Mouse (Mus musculus) T-helper 1 cell (primary cell): ENCODE measurements around the gene Atp6v0a4.

ENCODE experiments used
- in situ Hi-C: fragments of 300-600 bp; cut with MboI, MseI; formaldehyde crosslinking; loops from one replicate; pipeline ENCODE4 v1.15.1; 2025; ENCODE audit warnings: high pct_unique_total_duplicates

Gene Atp6v0a4

DNA sequence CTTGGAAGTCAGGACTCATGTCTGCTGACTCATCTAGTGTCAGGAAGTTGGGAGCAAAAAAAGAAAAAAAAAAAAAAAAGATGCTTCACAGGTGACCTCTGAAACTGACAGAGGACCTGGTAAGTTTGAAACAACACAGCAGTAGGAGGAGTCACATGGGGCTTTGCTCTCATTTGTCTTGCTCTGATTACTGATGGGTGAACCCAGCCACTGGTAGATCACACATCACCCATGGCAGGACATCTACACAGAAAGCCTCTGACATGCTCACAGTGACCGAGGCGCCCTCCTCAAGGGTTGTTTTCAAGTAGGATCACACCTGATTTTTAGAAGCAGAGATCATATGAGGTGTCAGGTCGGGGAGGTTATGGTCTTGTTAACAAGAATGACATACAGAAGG, 1.1 kb upstream of the Atp6v0a4 start:
- in situ Hi-C loops = no loop called here

DNA sequence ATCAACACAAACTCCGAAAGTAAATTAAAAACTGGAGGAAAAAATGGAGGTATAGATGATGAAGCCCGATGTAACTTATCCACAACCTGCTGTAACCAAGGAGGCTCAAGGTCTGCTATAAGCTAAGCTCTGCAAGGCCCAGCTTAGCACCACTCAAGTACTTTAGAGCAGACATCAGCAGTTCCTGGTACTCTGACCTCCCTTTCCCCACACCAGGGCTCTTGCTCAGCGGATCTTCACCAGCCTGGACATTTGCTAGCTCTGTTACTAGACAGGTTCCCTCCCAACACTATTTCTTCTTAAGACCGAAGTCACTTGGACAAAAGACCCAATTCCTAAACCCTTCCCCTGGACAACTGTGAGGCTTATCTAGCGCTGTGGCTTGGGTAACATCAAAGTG, 496 bp upstream of the Atp6v0a4 start:
- in situ Hi-C loops = no loop called here

DNA sequence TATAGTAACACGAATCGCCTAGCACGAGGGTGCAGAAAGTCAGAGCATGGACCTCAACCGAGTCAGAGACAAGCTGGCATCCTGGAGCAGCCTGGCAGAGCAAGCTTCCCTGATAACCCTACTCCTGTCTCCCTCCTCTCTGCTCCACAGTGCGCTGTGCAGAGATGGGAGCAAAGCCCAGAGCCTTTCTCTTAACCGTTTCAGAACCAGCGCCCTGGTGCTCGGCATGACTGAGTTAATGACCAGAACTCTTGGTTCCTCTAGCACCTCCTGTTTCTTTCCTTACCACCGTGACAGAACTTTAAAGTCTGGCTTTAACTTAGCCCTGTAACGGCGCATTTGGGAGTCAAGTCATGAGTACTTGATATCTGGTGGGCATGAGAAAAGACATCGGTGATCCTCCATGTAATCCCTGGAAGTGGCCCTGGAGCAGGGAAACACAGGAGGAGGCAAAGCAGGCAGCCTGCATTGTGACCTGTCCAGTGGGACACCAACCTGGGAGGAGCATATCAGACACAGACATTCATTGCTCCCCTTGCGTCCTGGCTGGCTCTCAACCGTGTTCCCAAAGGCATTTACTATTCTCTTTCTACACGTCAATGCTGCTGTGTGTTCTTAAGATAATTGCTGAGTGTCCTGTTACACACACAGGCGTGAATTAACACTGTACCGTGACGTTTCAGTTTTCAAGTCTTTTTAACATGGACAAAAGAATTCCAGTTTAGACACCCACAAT, 747 bp downstream of the Atp6v0a4 start:
- in situ Hi-C loops = no loop called here

DNA sequence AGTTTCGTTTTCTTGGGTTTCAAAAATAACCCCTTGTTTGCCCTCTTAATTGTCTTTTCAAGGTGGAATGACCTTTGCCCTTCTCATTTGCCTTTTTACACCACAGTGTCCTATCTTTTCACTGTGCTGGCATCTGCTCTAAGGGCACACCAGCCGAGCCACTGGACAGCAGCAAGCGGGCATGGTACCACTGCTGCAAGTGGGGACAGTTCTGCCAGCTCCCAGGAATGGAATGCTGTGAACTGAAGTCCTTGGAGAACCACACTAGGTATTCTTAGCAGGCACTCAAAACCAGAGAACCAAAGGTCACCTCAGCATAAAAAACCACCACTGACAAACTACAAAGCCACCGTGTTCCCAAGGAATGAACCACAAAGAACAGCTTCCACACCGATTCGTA, 1.6 kb downstream of the Atp6v0a4 start:
- in situ Hi-C loops = no loop called here

DNA sequence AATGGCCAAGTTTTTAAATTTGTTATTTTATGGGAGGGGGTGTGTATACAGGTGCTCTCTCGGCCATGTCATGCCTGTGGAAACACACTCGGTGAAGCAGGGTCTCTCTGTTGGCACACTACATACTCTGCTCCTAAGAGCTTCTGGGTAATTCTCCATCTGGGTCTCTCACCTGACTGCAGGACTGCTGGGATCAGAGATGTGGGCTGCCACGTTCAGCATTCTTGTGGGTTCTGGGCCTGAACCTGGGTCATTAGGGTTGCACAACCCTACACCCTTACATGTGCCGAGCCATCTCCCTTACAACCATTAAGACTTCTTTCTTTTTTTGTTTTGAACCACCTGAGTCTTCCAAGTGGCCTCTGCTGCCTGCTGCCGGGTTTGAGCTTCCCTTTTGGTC, 2.5 kb downstream of the Atp6v0a4 start:
- in situ Hi-C loops = no loop called here

DNA sequence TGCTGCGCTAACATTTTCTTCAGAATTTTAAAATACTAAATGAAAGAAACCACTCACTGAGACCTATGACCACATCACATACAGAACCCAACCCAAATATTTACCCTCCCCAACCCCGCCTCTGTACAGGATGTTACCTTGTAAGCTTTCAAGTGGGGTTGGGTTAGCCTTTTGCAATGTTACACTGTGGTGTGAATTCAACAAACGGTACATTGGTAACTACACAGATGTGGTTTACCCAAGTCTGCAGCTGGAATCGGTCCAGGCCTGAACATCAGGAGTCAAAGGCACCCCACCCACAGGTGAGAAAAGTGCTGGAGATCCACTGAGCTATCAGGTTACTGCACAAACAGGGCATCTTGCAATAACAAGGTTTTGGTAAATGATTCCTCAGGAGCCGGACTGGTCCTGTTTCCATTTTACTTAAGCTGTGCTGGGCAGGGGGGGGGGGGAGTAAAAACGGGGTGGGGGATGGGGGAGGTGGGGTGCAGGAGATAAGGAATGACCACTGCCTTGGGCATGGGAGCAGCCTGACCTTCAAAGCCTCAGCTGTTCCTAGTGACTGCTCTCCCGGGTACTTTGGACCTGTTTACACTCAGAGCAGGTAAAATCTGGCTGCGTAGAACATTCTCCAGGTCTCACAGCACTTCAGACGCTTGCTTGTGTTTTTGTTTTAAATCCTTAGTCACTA, 3.6 kb downstream of the Atp6v0a4 start:
- in situ Hi-C loops = no loop called here

DNA sequence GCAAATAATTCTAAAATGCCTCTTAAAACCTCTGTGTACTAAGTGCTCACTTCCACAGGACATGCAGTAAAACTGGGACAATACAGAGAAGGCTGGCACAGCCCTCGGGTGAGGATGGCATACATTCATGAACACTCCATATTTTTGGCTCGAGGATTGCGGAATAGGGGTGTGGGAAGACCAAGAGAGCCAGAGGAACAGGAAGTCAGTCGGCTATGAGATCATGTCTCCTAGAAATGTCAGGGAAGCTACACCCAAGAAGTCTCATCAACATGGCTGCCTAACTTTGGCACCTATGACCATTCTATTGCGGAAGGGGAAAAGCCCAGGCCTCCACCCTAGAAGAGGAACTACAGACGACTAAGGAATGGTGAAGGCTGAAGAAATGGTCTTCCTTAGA, 6.0 kb downstream of the Atp6v0a4 start:
- in situ Hi-C loops = no loop called here

DNA sequence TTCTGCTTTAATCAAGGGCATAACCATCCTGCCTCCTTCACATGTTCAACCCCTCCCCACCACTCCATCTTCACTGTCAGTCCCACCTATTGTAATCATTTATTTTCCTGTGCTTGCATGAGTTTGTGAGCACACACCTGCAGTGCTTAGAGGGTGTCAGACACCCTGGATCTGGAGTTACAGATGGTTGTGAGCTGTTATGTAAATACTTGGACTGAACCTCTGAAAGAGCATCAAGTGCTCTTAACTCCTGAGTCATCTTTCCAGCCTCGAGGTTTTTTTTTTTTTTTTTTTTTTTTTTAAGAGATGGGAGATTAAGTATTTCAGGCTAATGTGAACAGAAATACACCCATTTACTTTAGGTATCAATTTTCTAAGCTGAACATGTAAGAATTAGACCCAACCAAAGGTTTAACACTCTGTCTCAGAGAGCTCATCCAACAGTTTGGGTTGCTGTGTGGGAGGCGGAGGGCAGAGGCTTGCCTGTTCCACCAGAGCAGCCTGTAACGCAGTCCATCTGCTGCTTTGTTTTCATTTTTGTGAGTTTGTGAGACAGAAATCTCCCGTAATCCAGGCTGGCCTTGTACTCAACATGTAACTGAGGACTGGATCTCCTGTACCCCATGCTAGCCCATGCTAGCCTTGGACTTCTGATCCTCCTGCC, 8.1 kb downstream of the Atp6v0a4 start:
- in situ Hi-C loops = no loop called here

DNA sequence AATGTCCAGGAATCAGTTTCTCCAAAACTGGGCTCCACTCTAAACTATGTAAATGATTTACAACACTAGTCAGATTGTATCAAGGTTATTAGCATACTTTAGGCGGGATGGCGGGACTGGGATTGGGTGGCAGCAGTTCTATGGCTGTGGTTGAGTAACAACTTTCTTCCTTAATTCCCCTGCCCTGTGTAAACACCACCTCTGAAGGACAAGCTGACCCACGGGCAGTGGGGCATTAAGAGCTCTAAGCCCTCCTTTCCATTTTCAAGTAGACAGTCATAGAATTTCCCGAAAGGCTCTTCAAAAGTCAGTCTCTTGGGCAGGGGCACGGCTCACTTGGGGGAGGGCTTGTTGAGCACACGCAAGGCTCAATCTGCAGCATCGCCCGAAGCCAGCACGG, 13.5 kb downstream of the Atp6v0a4 start:
- in situ Hi-C loops = no loop called here

DNA sequence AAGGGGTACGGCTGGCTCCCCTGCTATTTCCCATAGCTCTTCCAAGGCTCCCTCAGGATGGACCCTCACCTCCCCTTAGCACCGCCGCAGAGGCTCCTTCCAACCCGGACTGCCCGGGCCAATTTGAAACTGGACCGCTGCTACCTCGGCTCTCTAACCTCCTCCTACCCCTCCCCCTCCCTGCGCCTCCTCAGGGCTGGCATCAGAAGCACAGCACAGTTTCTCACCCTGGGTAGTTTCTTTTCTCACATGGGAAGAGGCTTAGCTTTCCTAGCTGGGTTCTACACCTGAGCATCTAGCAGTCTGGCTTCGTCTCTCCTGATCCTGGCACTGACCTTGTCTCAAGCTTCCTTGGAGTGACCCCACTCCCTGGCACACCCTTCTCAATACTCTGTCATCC, 14.5 kb downstream of the Atp6v0a4 start:
- in situ Hi-C loops = no loop called here

DNA sequence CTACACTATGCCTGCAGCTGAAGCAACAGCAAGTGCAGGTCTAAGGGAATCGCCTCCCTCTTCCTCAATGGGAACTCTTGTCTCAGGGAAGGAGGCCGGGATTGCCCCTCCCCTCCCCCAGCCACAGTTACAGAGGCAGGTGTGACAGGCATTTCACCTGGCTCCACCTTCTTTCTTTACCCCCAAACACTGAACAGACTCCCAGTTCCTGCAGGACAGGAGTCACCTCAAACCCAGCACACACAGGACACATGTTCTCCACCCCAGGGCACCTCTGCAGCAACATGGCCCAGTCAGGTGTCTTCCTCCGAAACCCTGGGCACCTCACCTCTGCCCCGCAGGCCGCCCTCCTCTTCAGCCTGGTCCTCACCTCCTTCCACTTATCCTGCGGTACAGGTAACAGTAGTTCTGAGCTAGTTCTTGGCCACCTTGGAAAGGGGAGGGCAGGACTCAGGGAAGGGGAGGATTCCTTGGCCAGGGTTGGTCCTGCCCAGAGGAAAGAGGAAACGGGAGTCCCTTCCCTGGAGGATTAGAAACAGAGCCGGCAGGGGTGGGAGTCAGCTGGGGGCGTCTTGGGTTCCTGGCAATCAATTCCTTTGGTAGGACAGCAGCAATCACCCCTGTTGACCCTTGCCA, 15.1 kb downstream of the Atp6v0a4 start, which contains the start of gene Tmem213:
TSS of gene Tmem213 (plus strand) at position 96 of the 636 bp plus-strand sequence.
- in situ Hi-C loops = no loop called here

DNA sequence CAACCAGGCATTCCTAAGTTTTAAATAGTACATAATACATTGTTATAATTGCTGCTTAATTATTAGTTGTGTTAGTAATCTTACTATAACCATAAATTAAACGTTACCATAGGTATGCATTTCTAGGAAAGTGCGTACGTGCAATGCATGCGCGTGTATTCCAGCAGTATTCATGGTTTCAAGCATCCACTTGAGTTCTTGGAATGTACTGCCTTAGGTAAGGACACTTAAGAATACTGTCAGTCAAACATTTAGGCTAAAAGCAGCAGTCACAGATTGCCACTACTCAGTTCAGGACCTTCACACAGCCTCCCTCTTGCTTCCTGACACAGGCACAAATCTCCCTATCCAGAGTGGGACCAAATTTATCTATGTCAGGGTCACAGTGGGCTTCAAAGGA, 15.9 kb downstream of the Atp6v0a4 start:
- in situ Hi-C loops = no loop called here

DNA sequence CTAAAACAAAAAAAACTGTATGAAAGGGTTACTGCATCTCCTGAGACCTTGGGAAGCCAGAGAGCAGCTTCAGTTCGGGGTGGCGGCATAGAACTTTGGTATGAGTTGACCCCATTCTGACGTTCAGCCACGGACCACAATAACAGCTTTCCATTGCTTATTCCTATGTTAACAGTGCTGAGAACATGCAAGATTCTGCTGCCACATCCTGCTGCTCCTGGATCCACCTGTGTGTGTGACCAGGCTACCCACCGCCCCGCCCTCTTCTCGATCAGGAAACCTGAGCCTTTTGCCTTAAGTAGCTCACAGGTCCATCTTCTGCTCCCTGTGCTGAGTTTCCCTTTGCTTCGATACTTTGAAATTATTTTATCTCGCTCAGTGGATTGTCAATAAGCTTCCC, 18.5 kb downstream of the Atp6v0a4 start:
- in situ Hi-C loops = no loop called here

DNA sequence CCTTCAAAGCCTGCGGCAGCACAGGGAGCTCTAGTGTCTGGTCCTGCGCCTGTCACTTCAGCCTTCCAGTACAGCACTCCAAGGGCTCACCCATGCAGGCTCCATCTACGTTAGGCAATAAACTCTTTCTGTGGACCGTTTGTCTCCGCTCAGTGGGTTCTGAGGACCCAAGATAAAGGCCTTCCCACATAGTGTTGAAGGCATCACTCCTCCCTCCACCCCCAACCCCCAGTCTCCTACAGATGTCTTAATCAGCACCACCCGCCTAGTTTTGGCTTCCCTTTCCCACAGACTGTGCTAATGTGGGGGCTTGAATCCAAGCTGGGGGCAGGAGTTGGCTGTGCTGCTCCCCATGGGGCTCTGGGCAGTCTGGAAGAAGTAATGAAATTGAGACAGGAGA, 20.6 kb downstream of the Atp6v0a4 start:
- in situ Hi-C loops = no loop called here

DNA sequence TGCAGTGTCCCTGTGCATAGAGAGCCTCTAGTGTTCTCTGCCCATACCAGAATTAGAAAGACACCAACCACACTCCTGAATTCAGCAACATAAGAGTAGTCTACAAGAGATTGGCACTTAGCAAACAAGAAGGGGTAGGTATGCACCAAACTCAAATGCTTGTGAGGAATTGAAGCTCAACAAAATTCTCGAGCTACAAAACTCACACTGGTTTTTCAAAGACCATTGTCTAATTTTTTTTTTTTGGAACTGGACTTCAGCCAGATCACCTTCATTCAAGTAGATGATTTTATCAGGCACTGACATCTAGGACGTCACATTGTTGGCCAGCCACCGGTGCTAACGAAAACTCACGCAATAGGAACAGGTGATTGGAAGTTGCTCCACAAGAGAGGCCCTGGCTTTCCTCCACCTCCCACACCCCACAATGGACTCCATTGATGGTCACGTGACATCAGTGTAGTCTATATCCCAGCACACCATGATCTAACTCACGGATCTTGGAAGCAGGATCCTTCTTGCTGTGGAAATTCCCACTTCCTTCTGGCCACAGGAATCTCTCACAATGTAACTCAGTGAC, 22.1 kb downstream of the Atp6v0a4 start:
- in situ Hi-C loops = no loop called here

DNA sequence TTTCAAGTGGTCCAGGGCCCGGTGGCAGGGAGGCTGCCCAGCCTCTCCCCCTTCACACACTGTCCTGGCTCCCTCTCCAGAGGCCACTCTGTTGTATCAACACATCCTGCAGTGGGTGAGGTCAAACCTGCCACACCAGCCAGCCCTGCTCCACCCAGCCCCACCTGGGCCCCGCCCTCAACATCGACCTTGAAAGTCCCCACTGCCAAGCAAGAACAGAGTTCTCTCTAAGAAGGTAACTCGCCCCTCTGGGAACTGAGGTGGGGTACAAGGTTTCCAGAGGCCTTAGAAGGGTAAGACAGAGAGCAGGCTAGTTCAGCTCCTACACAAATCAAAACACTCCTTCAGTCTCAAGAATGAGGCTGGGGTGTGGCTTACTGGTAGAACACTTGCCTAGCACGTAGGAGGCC, 27.4 kb downstream of the Atp6v0a4 start:
- in situ Hi-C loops = no loop called here

DNA sequence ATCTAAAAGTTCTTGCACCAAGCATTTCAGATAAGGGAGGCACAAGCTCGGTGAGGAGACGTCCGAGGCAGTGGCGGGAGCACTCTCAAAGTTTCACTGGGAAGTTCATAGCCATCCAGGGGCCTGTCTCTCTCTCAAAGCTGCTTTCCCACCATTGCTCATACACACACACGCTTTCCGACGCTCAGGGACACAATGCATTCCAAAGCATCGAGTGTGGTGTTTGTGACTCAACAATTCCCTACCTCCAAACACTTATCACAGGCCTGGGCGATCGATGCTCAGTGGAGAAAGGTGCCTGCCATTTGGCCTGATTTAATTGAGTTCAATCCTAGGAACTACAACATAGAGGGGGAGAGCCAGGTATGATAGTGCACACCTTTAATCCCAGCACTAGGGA, 29.7 kb downstream of the Atp6v0a4 start:
- in situ Hi-C loops = no loop called here

DNA sequence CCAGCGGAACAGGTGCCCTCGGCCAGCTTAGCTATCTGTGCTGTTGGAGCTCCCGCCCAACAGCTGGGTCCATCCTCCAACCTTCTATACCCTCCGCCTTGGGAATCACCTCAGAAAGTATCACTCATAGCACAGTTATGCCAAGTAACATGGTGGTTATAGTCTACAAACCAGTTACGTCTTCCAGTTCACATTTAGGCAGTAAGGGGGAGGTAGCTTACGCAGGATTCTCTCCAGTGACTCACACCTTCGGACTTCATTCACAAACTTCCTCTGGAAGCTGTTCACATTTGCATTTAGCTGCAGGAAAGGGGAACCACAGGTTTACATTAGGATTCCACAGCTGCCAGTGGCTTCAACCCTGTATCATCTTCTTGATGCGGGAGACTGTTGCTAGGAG, 31.8 kb downstream of the Atp6v0a4 start:
- in situ Hi-C loops = no loop called here

DNA sequence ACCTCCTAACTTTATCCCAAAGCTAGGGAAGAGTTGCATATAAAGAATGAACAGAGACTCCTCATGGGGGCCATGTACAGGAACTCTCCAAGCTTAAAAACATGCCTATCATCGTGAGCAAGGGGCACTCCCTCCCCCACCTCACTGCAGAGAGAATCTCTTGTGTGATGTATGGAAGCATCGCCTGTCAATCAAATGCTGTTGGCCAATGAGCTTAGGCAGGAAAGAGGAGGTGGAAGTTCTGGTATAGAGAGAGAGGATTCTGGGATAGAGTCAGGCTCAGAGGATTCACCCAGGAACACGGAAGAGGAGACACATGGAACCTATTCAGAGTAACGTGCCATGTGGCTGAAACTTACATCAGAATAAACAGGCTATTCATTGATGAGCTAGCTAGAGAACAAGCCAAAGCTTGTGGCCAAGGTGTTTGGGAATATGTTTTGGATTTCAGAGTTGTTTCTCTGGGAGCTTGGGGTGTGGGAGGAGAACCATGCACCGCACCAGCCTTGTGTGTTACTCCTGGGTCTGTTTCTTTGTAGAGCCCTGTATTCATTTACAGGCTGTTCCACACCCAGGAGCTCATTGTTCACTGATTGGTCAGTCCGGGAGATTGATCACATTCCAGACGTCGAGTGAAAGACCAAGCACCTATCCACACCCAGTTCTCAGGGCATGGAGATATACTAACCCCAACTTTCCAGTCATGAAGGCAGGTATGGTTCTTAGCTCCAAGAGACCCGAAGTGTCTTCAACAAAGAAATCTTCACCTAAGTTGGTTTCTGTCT, 37.0 kb downstream of the Atp6v0a4 start:
- in situ Hi-C loops = no loop called here

DNA sequence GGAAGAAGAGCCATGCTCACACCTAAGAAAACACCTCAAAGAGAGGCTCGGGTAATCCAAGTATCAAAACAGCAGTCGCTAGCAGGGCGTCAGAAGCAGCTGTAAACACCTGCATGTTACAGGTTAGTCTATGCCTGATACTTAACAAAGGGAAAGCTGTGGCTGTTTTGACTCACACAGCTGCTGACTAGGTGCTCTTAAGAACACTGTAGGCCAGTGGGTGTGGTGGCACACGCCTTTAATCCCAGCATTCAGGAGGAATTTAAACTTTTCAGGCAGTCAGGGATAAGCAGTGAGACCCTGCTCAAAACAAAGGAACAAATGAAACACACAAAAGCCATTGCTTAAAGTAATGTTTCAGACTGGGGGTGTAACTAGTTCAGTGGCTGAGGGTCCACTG, 41.2 kb downstream of the Atp6v0a4 start:
- in situ Hi-C loops = no loop called here

DNA sequence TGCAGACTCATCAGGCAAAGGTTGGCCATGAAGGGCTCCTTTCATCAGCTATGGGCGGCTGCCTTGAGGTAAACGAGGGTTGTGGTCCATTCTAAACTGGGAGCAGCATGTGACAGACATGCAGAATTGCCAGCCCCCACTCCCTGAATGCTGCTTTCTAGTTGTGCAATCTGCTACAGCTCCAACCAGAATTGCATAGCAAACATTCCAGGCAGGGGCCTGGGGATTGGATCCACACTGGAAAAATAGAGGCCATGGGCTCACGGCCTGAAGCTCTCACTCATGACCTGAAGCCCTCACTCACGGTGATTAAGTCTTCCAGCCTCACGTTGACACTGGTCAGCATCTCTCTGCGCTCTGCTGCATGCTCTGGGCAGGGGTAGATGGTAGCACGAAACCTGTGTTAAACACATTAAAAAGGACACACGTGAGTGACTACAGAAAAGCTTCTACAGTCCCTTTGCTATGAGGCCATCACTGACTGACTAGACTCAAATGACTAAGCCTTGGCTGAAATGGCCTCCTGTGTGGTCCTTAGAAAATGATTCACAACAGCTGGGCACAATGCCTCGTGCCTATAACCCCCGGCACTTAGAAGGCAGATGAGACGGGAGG, 42.6 kb downstream of the Atp6v0a4 start:
- in situ Hi-C loops = no loop called here
